Mouse (Mus musculus) forebrain, postnatal 0 days (tissue): ENCODE measurements around the gene Tenm4. TPM values are rescaled to one million over a fixed set of nuclear protein-coding genes. Genes with fewer than 3 reads are reported as not detected.

Experiments used
- ATAC-seq: fragments of 200-750 bp; cut with Nextera tagmentation; 2 replicates; pipeline ENCODE4 v1.8.0; 2017; ENCODE audit warnings: mild to moderate bottlenecking, moderate library complexity
- DNase-seq: peaks from one replicate; pipeline ENCODE4 v3.0.0-alpha.2; 2015
- H3K27ac ChIP-seq: fragments of 300-500 bp; sonication (generic); 2 replicates; pipeline ENCODE4 v1.5.1; 2014; ENCODE audit warnings: low read depth, mild to moderate bottlenecking, antibody characterized with exemption, low read length, moderate library complexity, mixed read lengths
- H3K27me3 ChIP-seq: fragments of 300-500 bp; sonication (generic); 2 replicates; pipeline ENCODE4 v1.6.1; 2014; ENCODE audit warnings: mild to moderate bottlenecking, low read length, mixed read lengths; ENCODE audit not compliant: insufficient read depth
- H3K36me3 ChIP-seq: fragments of 300-500 bp; sonication (generic); 2 replicates; pipeline ENCODE4 v1.6.1; 2014; ENCODE audit warnings: mild to moderate bottlenecking, moderate library complexity; ENCODE audit not compliant: insufficient read depth
- H3K4me1 ChIP-seq: fragments of 300-500 bp; sonication (generic); 2 replicates; pipeline ENCODE4 v1.6.1; 2014; ENCODE audit warnings: antibody characterized with exemption; ENCODE audit not compliant: insufficient read depth
- H3K4me2 ChIP-seq: fragments of 300-500 bp; sonication (generic); 2 replicates; pipeline ENCODE4 v1.6.1; 2014; ENCODE audit warnings: low read depth, mild to moderate bottlenecking, moderate library complexity
- H3K4me3 ChIP-seq: fragments of 300-500 bp; sonication (generic); 2 replicates; pipeline ENCODE4 v1.5.1; 2014; ENCODE audit warnings: low read depth, low read length, mixed read lengths
- H3K9ac ChIP-seq: fragments of 300-500 bp; sonication (generic); 2 replicates; pipeline ENCODE4 v1.6.1; 2014; ENCODE audit warnings: mild to moderate bottlenecking
- H3K9me3 ChIP-seq: fragments of 300-500 bp; sonication (generic); 2 replicates; pipeline ENCODE4 v1.6.1; 2016; ENCODE audit warnings: low read length
- CTCF ChIP-seq: sonication (generic); IDR thresholded peaks from 2 replicates; pipeline ENCODE4 v1.5.1; 2016; ENCODE audit warnings: antibody characterized with exemption, control low read depth, low read depth
- WGBS: fragments of 180-500 bp; shearing (Covaris S2); extraction: QIAGEN DNeasy Blood & Tissue Kit; methylation state at CpG from one replicate; pipeline ENCODE4 v1.1.7; 2014; 5-methylcytosine and 5-hydroxymethylcytosine counted together
- polyA plus RNA-seq: library from polyadenylated mRNA; unstranded; fragments of >200 nt; fragmentation: Nextera tagmentation; extraction: Ambion mirVana; gene quantifications from 2 replicates; pipeline ENCODE4 v1.2.1, GENCODE M21; 2015
- total RNA-seq: library from RNA; depleted of rRNA; stranded (reverse); fragments of >200 nt; gene quantifications from 2 replicates; pipeline ENCODE4 v1.2.3, GENCODE M21; 2014

Tenm4 gene
- total and polyA plus RNA-seq, 2 experiments from 2014 or later, result 50.6 to 69.5 TPM

- peak; percentile 86 for DNase-seq
- peak; percentile 90 for ATAC-seq
- H3K4me1 ChIP-seq, result peaks cover 16% of the 10 kb centered on the region
- no peak overlapping the region for H3K9ac ChIP-seq
- H3K4me3 ChIP-seq, result no peak overlapping the region
- peak overlapping the region; percentile 57 for H3K27ac ChIP-seq
- peak overlapping the region; percentile 10; the same call in 1 of the 2 replicates for H3K4me2 ChIP-seq
- TF ChIP-seq CTCF, result no peak; the same call in 1 of the 2 replicates
- peaks cover 12% of the 10 kb centered on the region for H3K36me3 ChIP-seq
- 46% methylated on average over 16 of the region's 16 CpGs for WGBS
- H3K27me3 ChIP-seq, result no peaks in the 10 kb centered on the region
- no peaks in the 10 kb centered on the region for H3K9me3 ChIP-seq
Observed at GRCm38 (mm10) chr7:96869079-96869810, 698.2 kb downstream of the Tenm4 start.

GRCm38 (mm10) chr7:96870473-96870872 is 699.4 kb downstream of the Tenm4 start:
- Histone ChIP-seq H3K4me3 (no peak overlapping the region), H3K36me3 (peaks cover 14% of the 10 kb centered on the region), H3K4me1 (peaks cover 9% of the 10 kb centered on the region), H3K4me2 (no peak overlapping the region), H3K9me3 (no peaks in the 10 kb centered on the region), H3K9ac (no peak overlapping the region), H3K27ac (peak overlapping the region; percentile 57), H3K27me3 (no peaks in the 10 kb centered on the region)
- WGBS, result 72% methylated on average over 8 of the region's 8 CpGs
- ATAC-seq (no peak), DNase-seq (no peak)
- no peak for TF ChIP-seq CTCF

- Histone ChIP-seq H3K27ac (no peak overlapping the region), H3K4me1 (peaks cover 6% of the 10 kb centered on the region), H3K9me3 (no peaks in the 10 kb centered on the region), H3K4me2 (no peak overlapping the region), H3K4me3 (no peak overlapping the region), H3K9ac (no peak overlapping the region), H3K27me3 (no peaks in the 10 kb centered on the region), H3K36me3 (peaks cover 14% of the 10 kb centered on the region)
- ATAC-seq (no peak), DNase-seq (no peak)
- TF ChIP-seq CTCF, result no peak
- 83% methylated on average over 4 of the region's 4 CpGs for WGBS
Observed at GRCm38 (mm10) chr7:96871031-96871430, 700.0 kb downstream of the Tenm4 start.

GRCm38 (mm10) chr7:96878511-96879276 is 707.6 kb downstream of the Tenm4 start:
- Histone ChIP-seq H3K4me3 (no peak overlapping the region), H3K9me3 (no peaks in the 10 kb centered on the region), H3K9ac (no peak overlapping the region), H3K4me1 (no peaks in the 10 kb centered on the region), H3K36me3 (peaks cover 8% of the 10 kb centered on the region), H3K27me3 (no peaks in the 10 kb centered on the region), H3K27ac (no peak overlapping the region), H3K4me2 (no peak overlapping the region)
- 84% methylated on average over 7 of the region's 7 CpGs for WGBS
- no peak for TF ChIP-seq CTCF
- ATAC-seq (no peak), DNase-seq (no peak)

DNA sequence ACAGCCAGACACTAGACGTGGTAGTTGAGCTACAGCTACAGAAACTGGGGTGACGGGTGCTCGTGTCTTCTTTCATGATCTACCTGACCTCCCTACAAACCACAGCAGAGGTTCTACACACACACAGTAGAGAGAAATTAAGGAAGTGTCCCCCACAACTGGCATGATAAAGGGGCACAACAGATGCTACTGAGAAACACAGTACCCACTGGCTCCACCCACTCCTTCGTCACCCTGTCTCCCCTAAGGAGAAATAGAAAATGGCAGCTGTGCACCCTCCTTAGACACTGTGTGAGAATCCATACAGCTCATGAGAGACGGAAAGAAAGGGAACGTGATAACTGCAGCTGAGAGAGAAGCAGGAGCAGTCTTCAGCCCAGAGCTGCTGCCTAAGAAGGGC is 708.5 kb downstream of the Tenm4 start:
- no peak overlapping the region for H3K9ac ChIP-seq
- 82% methylated on average over 6 of the region's 6 CpGs for whole genome bisulfite sequencing
- H3K4me3 ChIP-seq, result no peak overlapping the region
- DNase-seq, result no peak
- no peaks in the 10 kb centered on the region for H3K9me3 ChIP-seq
- TF ChIP-seq CTCF, result no peak
- H3K4me1 ChIP-seq, result no peaks in the 10 kb centered on the region
- H3K27ac ChIP-seq, result no peak overlapping the region
- no peaks in the 10 kb centered on the region for H3K36me3 ChIP-seq
- H3K27me3 ChIP-seq, result no peaks in the 10 kb centered on the region
- H3K4me2 ChIP-seq, result no peak overlapping the region
- no peak for ATAC-seq

DNA sequence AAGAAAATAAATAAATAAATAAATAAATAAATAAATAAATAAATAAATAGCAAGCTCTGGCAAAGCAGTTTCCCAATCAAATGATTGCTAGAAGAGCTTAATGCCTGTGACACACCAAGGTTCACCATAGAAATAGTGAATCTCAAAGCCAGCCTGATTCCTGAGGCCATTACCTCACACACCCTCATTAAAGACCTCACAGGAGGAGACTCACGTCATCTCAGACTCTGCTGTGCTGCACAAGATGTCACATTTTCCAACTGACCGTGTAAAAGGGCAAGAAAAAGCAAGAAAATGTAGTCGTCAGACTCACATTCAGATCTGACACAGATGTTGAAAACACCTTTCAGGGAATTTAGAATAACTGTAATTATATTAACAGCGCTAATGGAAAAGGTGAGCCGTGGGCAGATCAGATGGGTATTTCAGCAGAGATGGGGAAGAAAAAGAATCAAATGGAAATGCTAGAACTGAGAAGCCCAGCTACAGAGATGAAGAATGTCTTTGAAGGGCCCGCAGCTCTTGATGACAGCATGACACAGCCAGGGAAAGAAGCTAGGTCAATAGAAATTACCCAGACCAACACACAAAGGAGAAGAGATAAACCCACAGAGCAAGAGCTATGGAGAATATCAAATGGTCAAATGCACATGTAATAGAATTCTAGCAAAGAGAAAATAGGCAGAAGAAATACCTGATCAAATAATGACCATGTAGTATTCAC is 709.3 kb downstream of the Tenm4 start:
- ATAC-seq, result peak; percentile 29; the same call in 1 of the 2 replicates
- TF ChIP-seq CTCF, result no peak

GRCm38 (mm10) chr7:96883297-96883696 is 712.3 kb downstream of the Tenm4 start:
- no peak overlapping the region for H3K4me3 ChIP-seq
- no peak for ATAC-seq
- no peak overlapping the region for H3K27ac ChIP-seq
- no peaks in the 10 kb centered on the region for H3K27me3 ChIP-seq
- no peak for DNase-seq
- WGBS, result 98% methylated on average over 3 of the region's 3 CpGs
- H3K4me2 ChIP-seq, result no peak overlapping the region
- H3K9me3 ChIP-seq, result no peaks in the 10 kb centered on the region
- no peaks in the 10 kb centered on the region for H3K4me1 ChIP-seq
- no peak for TF ChIP-seq CTCF
- H3K36me3 ChIP-seq, result peaks cover 3% of the 10 kb centered on the region; the same call in 1 of the 2 replicates
- H3K9ac ChIP-seq, result no peak overlapping the region

More for the DNA sequence above, 709.3 kb downstream of the Tenm4 start:
- no peak overlapping the region for H3K27ac ChIP-seq
- 63% methylated on average over 6 of the region's 6 CpGs for WGBS
- H3K4me2 ChIP-seq, result no peak overlapping the region
- no peak overlapping the region for H3K9ac ChIP-seq
- no peak overlapping the region for H3K4me3 ChIP-seq
- no peak for DNase-seq
- H3K27me3 ChIP-seq, result no peaks in the 10 kb centered on the region
- no peaks in the 10 kb centered on the region for H3K36me3 ChIP-seq
- no peaks in the 10 kb centered on the region for H3K4me1 ChIP-seq
- H3K9me3 ChIP-seq, result no peaks in the 10 kb centered on the region
